Mouse (Mus musculus): ENCODE results near the gene Gm10718.
"Not testable (repeated sequence)": the region's sequence is repeated elsewhere in the genome, so short reads cannot be mapped to it uniquely, and the experiment has no call there.

DNA sequence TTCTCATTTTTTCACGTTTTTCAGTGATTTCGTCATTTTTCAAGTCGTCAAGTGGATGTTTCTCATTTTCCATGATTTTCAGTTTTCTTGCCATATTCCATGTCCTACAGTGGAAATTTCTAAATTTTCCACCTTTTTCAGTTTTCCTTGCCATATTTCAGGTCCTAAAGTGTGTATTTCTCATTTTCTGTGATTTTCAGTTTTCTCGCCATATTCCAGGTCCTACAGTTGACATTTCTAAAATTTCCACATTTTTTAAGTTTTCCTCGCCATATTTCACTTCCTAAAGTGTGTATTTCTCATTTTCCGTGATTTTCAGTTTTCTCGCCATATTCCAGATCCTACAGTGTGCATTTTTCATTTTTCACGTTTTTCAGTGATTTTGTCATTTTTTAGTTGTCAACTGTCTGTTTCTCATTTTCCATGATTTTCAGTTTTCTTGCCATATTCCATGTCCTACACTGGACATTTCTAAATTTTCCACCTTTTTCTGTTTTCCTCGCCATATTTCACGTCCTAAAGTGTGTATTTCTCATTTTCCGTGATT is 10.5 kb upstream of the Gm10718 start, which contains the start of gene Gm10721:
- TF ChIP-seq CTCF (IDR thresholded peaks at IDR 0.05; ENCODE audit: borderline replicate concordance, insufficient read depth, low read length); POLR2A (IDR thresholded peaks at IDR 0.05; ENCODE audit: low read depth, low read length): not testable (repeated sequence)

Measured in embryonic fibroblast, embryonic 13.5 days (primary cell).